Mouse (Mus musculus): ENCODE measurements around the gene Dctn1. TPM values are rescaled to one million over a fixed set of nuclear protein-coding genes. Genes with fewer than 3 reads are reported as not detected.

The Dctn1 gene
- polyA plus RNA-seq, 1 experiment, result 87.2 TPM

DNA sequence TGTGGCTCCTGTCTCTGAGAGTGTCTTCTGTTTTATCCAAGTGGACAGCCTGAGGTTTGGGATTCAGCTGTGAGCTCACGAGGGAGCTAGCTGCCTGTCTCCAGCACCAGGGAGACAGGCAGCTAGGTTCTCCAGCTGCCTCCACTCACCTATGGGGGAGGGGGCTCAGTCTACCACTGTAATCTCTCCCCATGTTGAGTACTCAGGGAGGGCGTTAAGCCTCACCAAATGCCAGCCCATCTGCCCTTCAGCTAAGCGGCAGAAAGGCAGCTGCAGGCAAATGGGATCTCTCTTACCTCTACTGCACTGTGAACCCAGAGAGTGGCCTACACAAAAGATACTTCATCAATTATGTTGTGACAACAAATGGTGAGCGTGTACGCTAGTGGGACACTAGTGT lies 45.8 kb downstream of the Dctn1 start:
- no peak overlapping the region for H3K4me3 ChIP-seq (ENCODE audit: insufficient read depth, low read length)

DNA sequence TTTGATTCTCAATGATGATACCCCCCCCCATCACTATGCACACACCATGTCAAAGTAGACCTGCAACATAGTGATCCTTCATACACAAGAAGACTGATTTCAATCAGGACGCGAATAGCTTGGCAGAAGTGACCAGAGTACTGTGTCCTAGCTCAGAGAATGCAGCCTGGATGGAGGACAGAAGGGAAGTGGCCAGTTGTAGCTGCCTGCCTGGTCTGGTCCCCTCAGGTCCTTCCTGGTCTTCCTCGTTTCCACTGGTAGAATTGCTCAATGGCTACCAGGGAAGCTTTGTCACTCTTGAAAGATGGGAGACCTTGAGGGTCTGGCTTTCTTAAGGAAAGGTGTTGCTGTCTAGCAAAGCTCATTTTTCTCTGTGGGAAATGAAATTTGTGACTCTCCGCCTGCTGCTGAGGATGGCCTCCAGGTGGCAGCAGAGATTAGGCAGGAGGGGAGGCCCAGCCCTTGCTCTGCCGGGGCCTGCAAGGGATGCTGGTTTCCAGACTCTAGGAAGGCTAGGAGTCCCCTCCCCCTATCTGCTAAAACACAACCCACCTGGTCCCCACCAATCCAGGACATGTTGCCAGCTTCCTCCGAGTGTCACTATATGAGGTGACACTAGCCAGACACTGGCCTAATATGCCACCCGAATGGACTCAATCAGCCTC lies 49.4 kb downstream of the Dctn1 start:
- TF ChIP-seq POLR2A (IDR thresholded peaks at IDR 0.05; ENCODE audit: borderline replicate concordance, low read depth, low read length) (no peak), CTCF (IDR thresholded peaks at IDR 0.05; ENCODE audit: low read depth, low read length) (peak; percentile 83)
- H3K4me3 ChIP-seq (ENCODE audit: insufficient read depth, low read length), result no peak overlapping the region
- H3K27ac ChIP-seq (ENCODE audit: insufficient read depth, low read depth, low read length), result no peak overlapping the region
- no peaks in the 10 kb centered on the region for H3K4me1 ChIP-seq (ENCODE audit: control insufficient read depth, insufficient read depth, low read length)

More for the DNA sequence above, 45.8 kb downstream of the Dctn1 start:
- Histone ChIP-seq H3K27ac (ENCODE audit: insufficient read depth, low read depth, low read length) (no peak overlapping the region), H3K4me1 (ENCODE audit: control insufficient read depth, insufficient read depth, low read length) (no peaks in the 10 kb centered on the region)
- no peak for TF ChIP-seq CTCF (IDR thresholded peaks at IDR 0.05; ENCODE audit: low read depth, low read length)
- TF ChIP-seq POLR2A (IDR thresholded peaks at IDR 0.05; ENCODE audit: borderline replicate concordance, low read depth, low read length), result no peak

DNA sequence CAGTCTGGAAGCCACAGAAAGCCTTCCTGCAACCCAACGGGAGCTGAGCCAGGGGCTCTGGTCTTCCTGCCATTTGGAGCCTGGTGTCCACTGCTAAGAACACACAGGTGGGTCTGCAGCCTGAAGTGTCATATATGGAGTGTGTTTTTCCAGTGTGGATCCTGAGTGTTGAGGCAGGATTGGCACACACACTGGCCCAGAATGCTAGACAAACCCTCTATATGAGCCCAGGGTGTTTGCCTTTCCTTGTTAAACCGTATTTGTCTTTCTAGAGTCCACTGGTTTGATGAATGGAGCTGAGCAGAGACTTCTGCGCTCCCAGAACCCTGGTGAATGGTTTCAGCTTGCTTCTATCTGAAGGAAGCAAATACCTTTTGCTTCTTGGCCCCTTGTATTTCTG lies 54.1 kb downstream of the Dctn1 start, which contains the start of gene Slc4a5:
Gene Slc4a5, plus strand, starts transcription at position 15 of the 400 bp plus-strand sequence.
- H3K27ac ChIP-seq (ENCODE audit: insufficient read depth, low read depth, low read length), result no peak within 1 kb of the TSS
- TF ChIP-seq CTCF (IDR thresholded peaks at IDR 0.05; ENCODE audit: low read depth, low read length) (no peak), POLR2A (IDR thresholded peaks at IDR 0.05; ENCODE audit: borderline replicate concordance, low read depth, low read length) (no peak)
- no peaks in the 10 kb centered on the region for H3K4me1 ChIP-seq (ENCODE audit: control insufficient read depth, insufficient read depth, low read length)
- no peak within 1 kb of the TSS for H3K4me3 ChIP-seq (ENCODE audit: insufficient read depth, low read length)

DNA sequence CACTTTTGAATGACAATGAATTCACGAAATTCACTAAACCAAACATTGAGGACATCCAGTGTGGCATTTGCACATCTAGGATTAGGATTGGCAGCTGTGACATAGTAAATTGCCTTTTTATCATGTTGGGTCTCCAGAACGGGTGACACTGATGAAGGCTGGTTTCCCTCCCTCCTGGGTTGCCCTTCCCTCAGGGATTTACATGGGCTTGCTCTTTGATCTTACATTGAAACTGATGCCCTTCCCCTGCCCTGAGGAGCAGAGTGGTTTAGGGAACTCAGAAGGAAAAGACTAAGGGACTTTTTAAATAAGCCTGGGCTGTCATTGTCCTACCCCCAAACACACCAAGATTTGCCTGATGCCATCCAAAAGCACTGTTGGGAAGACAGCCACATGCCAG lies 65.8 kb downstream of the Dctn1 start:
- Histone ChIP-seq H3K27ac (ENCODE audit: insufficient read depth, low read depth, low read length) (no peak overlapping the region), H3K4me1 (ENCODE audit: control insufficient read depth, insufficient read depth, low read length) (no peaks in the 10 kb centered on the region), H3K4me3 (ENCODE audit: insufficient read depth, low read length) (no peak overlapping the region)
- TF ChIP-seq POLR2A (IDR thresholded peaks at IDR 0.05; ENCODE audit: borderline replicate concordance, low read depth, low read length) (no peak), CTCF (IDR thresholded peaks at IDR 0.05; ENCODE audit: low read depth, low read length) (no peak)

DNA sequence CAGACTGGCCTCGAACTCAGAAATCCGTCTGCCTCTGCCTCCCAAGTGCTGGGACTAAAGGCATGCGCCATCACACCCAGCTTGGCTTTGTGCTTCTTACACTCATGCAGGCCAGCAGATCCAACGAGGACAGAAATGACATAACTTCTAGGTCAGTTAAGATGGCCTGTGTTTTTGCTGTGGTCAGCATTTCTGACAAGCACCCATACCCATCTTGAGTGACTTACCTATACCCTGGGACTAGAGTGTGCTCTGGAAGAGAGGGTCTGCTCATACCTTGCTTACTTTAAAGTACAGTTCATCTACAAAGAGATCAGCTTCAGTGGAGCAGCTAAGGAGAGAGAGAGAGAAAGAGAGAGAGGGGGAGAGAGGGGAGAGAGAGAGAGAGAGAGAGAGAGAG lies 67.6 kb downstream of the Dctn1 start:
- H3K4me3 ChIP-seq (ENCODE audit: insufficient read depth, low read length), result no peak overlapping the region
- TF ChIP-seq CTCF (IDR thresholded peaks at IDR 0.05; ENCODE audit: low read depth, low read length), result no peak
- TF ChIP-seq POLR2A (IDR thresholded peaks at IDR 0.05; ENCODE audit: borderline replicate concordance, low read depth, low read length), result no peak
- H3K27ac ChIP-seq (ENCODE audit: insufficient read depth, low read depth, low read length), result no peak overlapping the region
- no peaks in the 10 kb centered on the region for H3K4me1 ChIP-seq (ENCODE audit: control insufficient read depth, insufficient read depth, low read length)

DNA sequence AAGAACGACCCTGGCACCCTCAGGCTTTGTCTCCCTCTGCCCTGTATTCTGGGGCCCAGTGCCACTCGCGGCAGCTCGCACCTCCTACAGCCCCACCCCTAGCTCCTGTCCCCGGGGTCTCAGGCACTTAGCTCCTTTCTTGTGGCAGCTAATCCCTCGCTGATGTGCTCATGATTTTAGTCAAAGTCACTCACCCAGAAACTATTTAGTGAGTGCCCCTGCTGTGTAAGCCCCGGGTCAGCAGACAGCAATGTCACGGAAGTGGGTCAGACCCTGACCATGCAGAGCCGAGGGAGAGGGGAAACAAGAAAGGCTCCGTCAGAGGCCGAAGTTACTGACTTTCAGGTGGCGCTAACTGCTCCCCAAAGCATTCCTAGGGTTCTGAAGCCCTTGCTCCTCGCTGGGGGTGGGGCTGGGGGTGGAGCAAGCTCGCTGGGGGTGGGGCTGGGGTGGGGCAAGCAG lies 68.6 kb downstream of the Dctn1 start:
- TF ChIP-seq POLR2A (IDR thresholded peaks at IDR 0.05; ENCODE audit: borderline replicate concordance, low read depth, low read length) (no peak), CTCF (IDR thresholded peaks at IDR 0.05; ENCODE audit: low read depth, low read length) (no peak)
- Histone ChIP-seq H3K4me3 (ENCODE audit: insufficient read depth, low read length) (no peak overlapping the region), H3K4me1 (ENCODE audit: control insufficient read depth, insufficient read depth, low read length) (no peaks in the 10 kb centered on the region), H3K27ac (ENCODE audit: insufficient read depth, low read depth, low read length) (no peak overlapping the region)

DNA sequence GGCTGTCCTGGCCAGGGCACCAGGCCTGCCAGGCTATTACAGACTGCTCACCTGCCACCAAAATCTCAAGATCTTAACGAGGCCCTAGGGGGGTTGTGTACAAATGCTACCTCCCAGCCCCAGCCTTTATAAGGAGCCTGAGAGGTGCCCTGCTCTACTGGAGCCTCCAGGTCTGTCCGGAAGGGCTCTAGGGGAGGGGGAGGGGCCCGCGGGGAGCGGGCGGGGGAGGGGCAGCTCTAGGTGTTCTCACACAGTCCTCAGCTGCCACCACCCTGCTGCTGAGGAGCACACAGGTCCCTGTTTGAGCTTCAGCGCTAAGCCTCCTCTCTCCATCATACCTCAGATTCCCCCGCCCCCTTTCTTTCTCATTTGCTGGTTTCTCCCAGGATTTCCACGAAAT lies 71.4 kb downstream of the Dctn1 start:
- Histone ChIP-seq H3K4me1 (ENCODE audit: control insufficient read depth, insufficient read depth, low read length) (no peaks in the 10 kb centered on the region), H3K27ac (ENCODE audit: insufficient read depth, low read depth, low read length) (no peak overlapping the region), H3K4me3 (ENCODE audit: insufficient read depth, low read length) (no peak overlapping the region)
- TF ChIP-seq CTCF (IDR thresholded peaks at IDR 0.05; ENCODE audit: low read depth, low read length), result no peak
- TF ChIP-seq POLR2A (IDR thresholded peaks at IDR 0.05; ENCODE audit: borderline replicate concordance, low read depth, low read length), result no peak

DNA sequence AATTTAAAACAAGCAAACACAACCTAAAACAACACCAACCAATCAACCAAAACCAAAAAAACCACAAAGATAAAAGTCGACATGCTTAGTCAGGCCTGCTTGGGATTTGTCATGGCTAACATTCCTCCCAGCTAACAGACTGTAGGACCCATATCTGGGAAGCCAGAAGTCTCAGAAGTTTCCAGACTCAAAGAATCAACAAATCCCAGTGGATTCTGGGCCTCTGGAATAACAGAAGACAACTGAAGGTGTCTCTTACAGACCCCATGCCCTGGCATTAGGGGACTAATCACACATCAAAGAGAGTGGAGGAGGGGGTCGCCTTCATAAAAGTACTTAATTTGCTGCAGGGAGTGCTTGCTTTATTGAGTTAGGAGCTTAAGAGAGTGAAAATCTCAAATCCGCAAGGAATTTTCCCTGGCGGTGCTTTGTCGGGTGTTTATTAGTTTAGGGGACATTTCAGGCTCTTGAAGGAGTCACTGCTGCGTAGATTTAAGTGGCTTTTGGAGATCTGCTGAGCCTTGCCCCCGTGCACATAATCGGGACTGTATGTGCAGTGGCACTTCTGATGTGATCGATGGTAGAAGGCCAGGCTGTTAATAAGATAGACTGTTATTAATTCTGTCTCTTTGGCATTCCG lies 78.8 kb downstream of the Dctn1 start:
- H3K4me3 ChIP-seq (ENCODE audit: insufficient read depth, low read length), result no peak overlapping the region
- no peak overlapping the region for H3K27ac ChIP-seq (ENCODE audit: insufficient read depth, low read depth, low read length)
- TF ChIP-seq POLR2A (IDR thresholded peaks at IDR 0.05; ENCODE audit: borderline replicate concordance, low read depth, low read length), result no peak
- no peak for TF ChIP-seq CTCF (IDR thresholded peaks at IDR 0.05; ENCODE audit: low read depth, low read length)
- no peaks in the 10 kb centered on the region for H3K4me1 ChIP-seq (ENCODE audit: control insufficient read depth, insufficient read depth, low read length)

DNA sequence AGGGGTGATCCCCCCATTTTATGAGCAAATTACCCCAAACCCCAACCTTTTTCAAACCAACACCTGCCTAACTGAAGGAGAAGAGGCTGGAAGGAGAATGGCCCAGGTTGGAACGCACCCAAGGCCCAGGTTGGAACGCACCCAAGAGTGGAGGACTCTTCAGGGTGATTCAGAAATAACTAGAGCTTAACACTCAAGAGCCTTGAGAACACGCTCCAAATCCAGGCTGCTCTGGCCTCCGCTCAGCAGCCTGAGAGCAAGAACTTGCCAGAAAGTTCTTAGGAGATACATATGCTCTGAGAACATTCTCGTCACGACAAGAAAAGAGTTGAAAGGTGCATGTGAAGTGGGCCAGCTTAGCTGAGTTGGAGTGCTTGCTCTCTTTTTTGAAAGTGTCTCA lies 79.4 kb downstream of the Dctn1 start:
- Histone ChIP-seq H3K4me1 (ENCODE audit: control insufficient read depth, insufficient read depth, low read length) (no peaks in the 10 kb centered on the region), H3K27ac (ENCODE audit: insufficient read depth, low read depth, low read length) (no peak overlapping the region), H3K4me3 (ENCODE audit: insufficient read depth, low read length) (no peak overlapping the region)
- no peak for TF ChIP-seq CTCF (IDR thresholded peaks at IDR 0.05; ENCODE audit: low read depth, low read length)

DNA sequence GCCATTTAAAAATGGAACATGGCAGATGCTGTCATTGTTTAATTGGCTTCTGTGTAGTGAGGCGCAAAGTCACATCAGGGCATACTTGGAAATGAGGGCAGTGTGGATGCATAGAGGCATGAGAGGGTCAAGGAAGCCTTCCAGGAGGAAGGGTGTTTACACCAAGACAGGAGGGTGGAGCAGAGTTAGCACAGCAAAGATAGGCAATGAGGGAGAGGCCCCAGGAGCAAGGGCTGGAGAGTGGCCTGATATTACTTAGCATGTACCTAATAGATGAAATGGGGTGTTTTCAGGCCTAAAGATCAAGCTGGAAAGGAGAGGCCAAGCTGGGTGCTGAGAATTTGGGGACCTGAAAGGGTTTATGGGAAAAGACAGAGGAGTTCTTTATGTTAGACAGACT lies 80.3 kb downstream of the Dctn1 start:
- Histone ChIP-seq H3K4me3 (ENCODE audit: insufficient read depth, low read length) (no peak overlapping the region), H3K27ac (ENCODE audit: insufficient read depth, low read depth, low read length) (no peak overlapping the region), H3K4me1 (ENCODE audit: control insufficient read depth, insufficient read depth, low read length) (no peaks in the 10 kb centered on the region)
- TF ChIP-seq CTCF (IDR thresholded peaks at IDR 0.05; ENCODE audit: low read depth, low read length), result no peak
- no peak for TF ChIP-seq POLR2A (IDR thresholded peaks at IDR 0.05; ENCODE audit: borderline replicate concordance, low read depth, low read length)
